Mouse (Mus musculus) splenic B cell, adult 2 months (primary cell): ENCODE measurements around the gene D430041D05Rik.

Source experiments
- DNase-seq: peaks from one replicate; pipeline ENCODE4 v3.0.0-alpha.2; 2011; ENCODE audit warnings: low read depth, low spot score
- H3K27me3 ChIP-seq: 2 replicates; pipeline ENCODE4 v1.6.1; 2012; ENCODE audit warnings: mild to moderate bottlenecking, low read length, moderate library complexity, mixed read lengths; ENCODE audit not compliant: control insufficient read depth, poor library complexity, insufficient read depth, severe bottlenecking
- H3K36me3 ChIP-seq: 2 replicates; pipeline ENCODE4 v1.6.1; 2012; ENCODE audit warnings: mild to moderate bottlenecking, low read length, moderate library complexity, mixed read lengths; ENCODE audit not compliant: control insufficient read depth, poor library complexity, insufficient read depth, severe bottlenecking

Gene D430041D05Rik

DNA sequence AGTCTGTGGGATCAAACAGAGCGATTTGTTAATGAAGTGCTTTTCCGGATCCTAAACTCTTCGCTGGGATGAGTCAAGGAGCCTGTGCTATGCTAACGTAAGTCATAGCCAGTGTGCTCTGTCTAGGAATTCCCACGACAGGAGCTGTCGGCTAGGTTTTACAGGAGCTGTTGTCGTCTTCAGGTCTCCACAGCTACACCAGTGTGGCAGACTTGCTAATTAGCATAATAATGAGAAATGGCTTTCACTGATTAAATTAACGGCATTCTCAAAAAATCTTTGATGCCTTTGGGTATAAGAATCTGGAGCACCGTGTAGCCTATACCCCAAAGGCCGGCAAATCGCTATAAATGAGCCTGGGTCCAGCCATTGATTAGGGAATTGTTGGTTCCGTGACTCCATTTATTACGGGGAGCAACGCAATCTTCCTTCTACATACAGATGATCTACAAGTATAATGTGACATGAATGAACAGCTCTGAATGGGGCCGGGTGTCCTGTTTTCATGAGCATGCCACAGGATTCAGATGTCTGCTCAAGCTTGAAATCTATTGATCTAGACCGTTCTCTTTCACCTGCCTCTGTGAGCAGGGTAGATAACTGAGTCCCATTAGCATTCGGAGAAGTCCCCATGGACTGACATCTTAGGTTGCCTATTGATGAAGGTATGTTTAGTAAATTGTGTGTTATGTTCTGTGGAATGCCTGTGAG is 242.5 kb downstream of the D430041D05Rik start:
- DNase-seq: no peak
- no peaks in the 10 kb centered on the region; the same call in 1 of the 2 replicates for H3K27me3 ChIP-seq
- no peaks in the 10 kb centered on the region for H3K36me3 ChIP-seq

DNA sequence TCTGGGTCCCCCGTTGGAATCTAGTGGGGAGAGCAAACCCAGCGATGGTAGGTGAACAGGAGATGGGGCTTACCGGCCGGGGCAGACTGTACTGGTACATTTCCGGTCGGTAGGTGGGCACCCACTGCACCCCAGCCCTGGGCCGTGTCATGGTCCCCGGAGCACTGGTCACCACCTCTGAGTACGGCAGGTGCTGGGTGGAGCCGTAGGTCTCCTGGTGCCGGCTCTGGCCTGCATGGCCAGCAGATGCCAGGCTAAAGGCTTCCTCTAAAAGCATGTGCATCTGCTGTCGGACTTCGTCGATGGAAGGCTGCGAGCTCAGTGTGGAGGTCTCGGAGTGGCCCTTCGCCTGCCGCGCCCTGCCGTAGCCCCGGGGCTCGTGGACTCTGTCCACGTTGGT is 243.0 kb downstream of the D430041D05Rik start:
- no peaks in the 10 kb centered on the region for H3K36me3 ChIP-seq
- DNase-seq: no peak
- H3K27me3 ChIP-seq: no peaks in the 10 kb centered on the region; the same call in 1 of the 2 replicates

DNA sequence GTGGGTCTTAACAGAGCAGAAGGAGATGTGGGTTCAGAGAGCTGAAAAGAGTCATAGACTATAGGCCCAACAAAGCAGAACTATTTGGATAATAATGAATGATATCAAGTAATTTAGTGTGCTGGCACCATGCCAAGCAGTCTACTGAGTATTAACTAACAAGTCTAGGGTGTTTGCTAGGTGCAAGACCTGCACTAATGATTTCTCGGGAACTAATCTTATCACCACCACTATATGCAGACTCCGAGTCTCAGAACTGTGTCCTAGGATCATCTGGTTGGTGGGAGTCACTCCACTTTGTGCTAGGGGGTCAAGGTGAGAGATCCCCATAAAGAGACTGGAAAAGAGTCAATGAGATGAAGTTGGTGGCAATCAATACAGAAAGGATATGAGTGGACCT is 245.2 kb downstream of the D430041D05Rik start:
- no peak for DNase-seq
- Histone ChIP-seq H3K27me3 (no peaks in the 10 kb centered on the region; the same call in 1 of the 2 replicates), H3K36me3 (no peaks in the 10 kb centered on the region)

DNA sequence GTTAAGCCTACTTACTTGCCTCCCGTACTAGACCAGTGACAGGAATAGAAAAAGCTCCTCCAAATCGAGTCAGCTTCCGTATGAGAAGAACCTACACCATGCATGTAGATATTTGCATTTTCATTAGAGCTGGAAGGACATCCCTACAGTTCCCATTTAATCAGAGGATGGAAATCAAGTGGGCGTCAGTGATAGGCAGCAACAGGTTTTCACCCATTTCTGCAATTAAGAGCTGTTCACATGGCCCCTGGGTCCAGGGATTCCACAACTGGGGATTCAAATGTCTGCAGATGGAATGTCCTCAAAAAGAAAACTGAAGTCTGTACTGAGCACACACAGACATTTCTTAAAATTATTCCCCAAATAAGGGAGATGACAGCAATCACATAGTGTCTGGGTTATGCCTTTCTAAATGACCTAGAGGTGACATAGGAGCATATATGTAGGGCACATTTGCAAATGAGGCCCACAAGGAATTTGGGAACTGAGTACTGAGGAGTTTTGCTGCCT is 246.8 kb downstream of the D430041D05Rik start:
- Histone ChIP-seq H3K27me3 (no peaks in the 10 kb centered on the region; the same call in 1 of the 2 replicates), H3K36me3 (no peaks in the 10 kb centered on the region)
- DNase-seq: no peak

DNA sequence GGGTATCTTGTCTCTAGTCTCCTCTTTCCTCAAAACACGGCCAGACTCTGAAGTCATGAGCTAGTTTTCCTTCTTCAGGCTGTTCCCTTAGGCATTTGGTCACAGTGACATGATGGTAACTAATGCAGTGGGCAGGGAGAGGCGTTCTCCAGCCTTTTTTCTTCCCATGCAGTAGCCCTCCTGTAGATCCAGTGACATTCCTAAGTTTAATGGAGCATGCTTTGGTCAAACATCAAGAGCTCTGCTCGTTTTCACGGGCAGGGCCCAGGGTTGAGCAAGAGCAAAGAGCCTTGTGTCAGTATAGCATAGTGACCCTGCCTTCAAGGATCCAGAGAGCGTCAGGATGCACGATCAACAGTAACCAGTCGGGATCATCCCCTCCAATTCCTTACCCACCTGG is 247.4 kb downstream of the D430041D05Rik start:
- no peaks in the 10 kb centered on the region for H3K36me3 ChIP-seq
- no peaks in the 10 kb centered on the region; the same call in 1 of the 2 replicates for H3K27me3 ChIP-seq
- no peak for DNase-seq

DNA sequence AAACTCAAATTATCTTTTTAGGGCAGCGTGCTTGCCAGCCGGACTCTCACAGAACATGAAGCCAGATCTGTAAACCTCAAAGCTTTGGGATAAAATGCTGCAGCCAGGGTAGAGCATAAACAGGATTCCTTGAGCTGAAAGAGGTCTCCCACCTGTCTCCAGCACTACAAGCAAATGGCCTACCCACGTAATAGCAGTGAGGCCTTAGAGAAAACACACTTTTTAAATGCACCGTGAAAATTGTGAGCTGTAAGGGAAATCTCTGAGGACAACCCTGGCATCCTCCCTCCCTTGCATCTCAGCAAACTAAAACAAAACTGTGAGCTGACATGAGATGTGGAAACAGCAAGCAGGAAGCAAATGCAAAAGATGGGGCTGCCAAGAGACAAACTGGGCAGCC is 253.0 kb downstream of the D430041D05Rik start:
- H3K36me3 ChIP-seq: no peaks in the 10 kb centered on the region
- no peak for DNase-seq
- no peaks in the 10 kb centered on the region for H3K27me3 ChIP-seq

DNA sequence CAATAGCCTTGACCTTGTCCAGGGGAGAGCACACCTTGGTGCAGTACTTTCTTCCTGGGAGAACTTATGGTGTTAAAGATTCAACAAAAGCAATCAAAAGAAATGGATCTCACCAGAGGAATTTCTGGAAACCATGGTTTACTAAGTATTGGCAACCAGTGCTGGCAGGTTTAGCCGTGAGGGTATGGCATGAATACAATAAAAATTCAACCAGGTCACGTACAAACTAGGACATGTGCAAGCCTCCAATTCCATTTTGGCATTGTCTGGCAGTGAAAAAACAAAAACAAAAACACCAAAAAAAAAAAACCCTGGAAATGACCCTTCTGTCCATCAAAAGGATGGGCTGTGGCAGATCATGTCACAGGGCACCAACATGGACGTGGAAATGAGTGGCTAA is 256.9 kb downstream of the D430041D05Rik start:
- DNase-seq: no peak
- no peaks in the 10 kb centered on the region for H3K27me3 ChIP-seq

DNA sequence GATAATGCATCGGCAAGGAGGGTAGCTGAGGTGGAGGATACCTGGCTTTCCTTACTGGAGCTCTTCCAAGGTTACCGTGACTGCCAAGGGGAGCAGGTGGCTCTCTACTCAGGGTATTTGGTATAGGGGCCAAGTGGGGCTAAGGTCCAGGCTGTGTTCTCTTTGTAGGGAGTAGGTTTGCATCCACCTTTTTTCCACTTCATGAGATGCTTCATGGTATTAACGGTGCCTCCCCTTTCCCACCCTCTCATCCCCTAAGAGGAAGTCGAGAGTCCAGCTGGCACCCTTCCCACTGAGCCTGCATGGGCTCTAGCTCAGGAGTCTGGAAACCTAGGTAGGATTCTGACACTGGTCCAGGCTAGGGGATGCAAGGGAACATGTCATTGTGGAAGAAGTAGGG is 257.5 kb downstream of the D430041D05Rik start:
- no peak for DNase-seq
- H3K36me3 ChIP-seq: no peaks in the 10 kb centered on the region
- H3K27me3 ChIP-seq: no peaks in the 10 kb centered on the region

More for the DNA sequence above, 256.9 kb downstream of the D430041D05Rik start:
- H3K36me3 ChIP-seq: no peaks in the 10 kb centered on the region

DNA sequence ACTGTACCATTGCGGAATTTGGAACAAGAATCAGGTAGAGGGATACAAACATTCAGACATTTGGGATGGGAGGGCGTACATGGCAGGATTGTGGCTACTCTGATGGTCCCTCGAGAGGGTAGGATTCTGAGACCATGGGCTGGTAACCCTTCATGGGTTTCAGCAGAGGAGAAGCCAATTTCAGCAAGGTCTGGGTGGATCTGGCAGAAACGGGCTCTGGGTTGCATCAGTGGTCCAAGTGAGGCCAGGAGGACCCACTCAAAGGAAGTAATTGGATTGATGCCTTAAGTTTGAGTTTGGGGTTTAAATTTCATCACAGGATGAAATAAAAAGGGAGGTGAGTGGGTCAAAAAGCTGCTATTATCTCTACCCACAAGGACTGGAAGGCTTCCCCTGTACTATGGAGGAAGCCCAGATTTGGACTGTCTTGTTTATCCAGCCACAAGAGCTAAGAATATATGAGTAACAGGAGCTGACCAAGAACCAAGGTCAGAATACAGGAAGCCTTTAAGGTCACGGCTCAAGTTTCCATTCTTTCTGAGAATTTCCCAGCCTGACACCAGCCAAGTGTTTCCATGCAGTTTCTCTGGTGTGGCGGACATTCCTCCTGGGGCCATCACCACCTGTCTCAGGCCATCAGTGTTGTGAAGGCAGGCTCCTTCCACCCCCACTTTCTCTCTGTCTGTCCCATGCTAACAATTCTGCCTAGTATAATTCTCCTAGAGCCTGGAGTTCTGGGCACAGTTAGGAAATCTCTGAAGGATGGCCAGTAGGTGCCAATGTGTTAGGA is 260.0 kb downstream of the D430041D05Rik start:
- no peaks in the 10 kb centered on the region for H3K27me3 ChIP-seq
- H3K36me3 ChIP-seq: no peaks in the 10 kb centered on the region
- no peak for DNase-seq

DNA sequence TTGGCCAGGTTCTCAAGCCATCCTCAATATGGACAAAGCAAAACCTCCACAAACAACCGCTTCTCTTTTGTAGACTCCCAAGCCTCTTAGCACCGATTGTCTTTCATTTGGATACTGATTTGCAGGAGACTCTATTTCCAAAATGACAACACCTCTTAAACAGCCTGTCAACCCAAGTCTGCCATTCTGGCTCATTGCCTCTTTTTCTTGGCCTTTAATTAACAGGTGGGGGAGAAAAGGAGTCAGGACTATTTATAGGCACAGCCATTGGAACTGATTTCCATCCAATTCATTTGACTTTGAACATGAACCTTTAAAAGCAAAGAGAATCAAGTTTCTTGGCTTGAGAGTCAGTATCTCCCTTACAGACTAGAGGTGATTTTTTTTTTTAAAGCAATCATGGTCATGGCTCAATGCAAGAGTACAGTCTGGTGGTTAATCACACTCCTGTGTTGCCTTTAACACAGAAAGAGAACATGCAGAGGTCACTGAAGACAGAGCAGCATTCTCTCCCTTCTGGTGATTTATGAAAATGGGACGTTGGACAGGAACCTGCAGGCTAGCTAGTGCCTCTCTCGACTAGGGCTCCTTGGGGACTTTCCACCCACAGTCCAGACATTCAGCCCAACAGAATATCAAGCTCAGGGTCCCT is 262.8 kb downstream of the D430041D05Rik start:
- DNase-seq: no peak
- Histone ChIP-seq H3K27me3 (no peaks in the 10 kb centered on the region), H3K36me3 (no peaks in the 10 kb centered on the region)

DNA sequence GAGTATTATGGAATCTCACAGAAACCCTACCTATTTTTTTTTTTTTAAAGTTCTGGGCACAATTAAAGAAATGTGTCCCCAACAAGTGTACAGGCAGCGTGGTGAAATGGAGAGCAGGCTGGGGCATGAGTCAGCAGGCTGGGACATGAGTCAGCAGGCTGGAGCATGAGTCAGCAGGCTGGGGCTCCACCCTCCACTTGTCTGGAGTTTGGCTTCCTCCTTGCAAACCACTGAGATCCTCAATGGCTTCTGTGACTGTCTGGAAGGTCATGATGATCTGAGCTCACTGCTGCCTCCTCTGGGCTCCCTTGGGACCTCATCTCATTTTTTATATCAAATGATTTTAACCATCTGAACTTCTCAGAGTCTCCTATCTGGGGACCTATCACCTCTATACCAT is 264.8 kb downstream of the D430041D05Rik start:
- no peaks in the 10 kb centered on the region for H3K36me3 ChIP-seq
- no peaks in the 10 kb centered on the region for H3K27me3 ChIP-seq
- peak; percentile 3 for DNase-seq

DNA sequence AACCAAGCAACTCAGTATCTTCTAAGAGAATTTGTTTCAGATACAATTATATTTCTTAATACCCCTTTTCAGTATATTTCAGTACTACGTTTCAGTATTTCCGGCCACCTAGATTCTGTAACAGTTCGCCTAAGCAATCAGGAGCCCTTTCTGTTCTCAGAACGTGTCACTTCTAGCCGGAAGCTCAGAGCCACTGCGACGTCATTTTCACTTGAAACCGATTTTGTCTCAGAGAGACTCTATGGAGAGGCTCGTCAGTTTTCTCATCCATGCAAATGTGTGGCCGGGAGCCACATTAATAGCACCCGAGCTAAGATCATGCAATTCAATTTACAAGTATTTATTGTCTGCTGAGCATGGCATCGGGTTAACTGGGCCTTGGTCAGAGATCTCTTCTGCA is 266.8 kb downstream of the D430041D05Rik start:
- DNase-seq: no peak
- Histone ChIP-seq H3K27me3 (no peaks in the 10 kb centered on the region), H3K36me3 (no peaks in the 10 kb centered on the region)

DNA sequence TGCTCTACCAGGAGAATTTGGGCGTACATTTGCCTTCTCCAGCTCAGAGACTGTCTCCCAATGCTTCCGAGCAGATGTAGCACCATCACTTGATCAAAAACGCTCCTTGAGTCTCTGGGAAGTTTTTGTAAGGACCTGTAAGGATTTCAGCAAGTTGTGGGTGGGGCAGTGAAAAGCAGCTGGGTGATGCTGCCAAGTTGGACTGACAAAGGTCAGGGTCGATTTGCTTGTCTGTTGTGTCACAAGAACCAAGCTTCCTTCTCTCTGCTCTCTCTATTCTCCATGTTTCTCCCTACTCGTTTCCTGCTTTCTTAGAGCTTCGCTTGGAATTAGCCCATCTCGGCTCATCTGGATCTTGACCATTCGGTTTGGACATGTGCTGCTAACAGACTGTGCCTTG is 268.7 kb downstream of the D430041D05Rik start:
- no peak for DNase-seq
- H3K36me3 ChIP-seq: no peaks in the 10 kb centered on the region
- no peaks in the 10 kb centered on the region for H3K27me3 ChIP-seq

DNA sequence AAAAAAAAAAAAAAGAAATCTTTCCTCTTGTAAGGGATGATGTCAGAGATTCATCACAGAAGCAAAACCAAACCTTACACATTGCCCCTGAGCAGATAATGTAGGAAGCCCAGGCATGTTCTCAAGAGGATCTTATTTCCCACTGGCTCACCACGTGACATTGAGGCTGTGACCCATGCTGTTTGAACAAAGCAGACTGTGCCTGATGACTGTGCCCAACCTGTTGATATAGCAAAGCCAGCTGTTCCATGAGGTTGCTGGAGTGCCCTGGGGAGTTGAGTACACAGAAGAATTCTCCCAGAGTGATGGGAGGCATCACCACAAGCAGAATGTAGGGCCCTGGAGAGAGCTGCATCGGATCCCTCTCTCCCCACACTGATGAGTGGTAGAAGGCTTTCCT is 274.9 kb downstream of the D430041D05Rik start:
- no peaks in the 10 kb centered on the region for H3K27me3 ChIP-seq
- H3K36me3 ChIP-seq: no peaks in the 10 kb centered on the region
- DNase-seq: no peak
